Mouse (Mus musculus) stomach, postnatal 0 days (tissue): ENCODE data around the gene Rpl36.
"Not testable (repeated sequence)": the region's sequence is repeated elsewhere in the genome, so short reads cannot be mapped to it uniquely, and the experiment has no call there.

Experiments
- CTCF ChIP-seq: IDR thresholded peaks from 2 replicates; pipeline ENCODE4 v1.5.1; 2016; ENCODE audit warnings: antibody characterized with exemption, low read depth, mild to moderate bottlenecking, moderate library complexity
- EP300 ChIP-seq: optimal IDR thresholded peaks from 2 replicates; pipeline ENCODE3; 2016; ENCODE audit warnings: antibody characterized with exemption

- not testable (repeated sequence) for TF ChIP-seq CTCF, EP300
These were observed 664 bp upstream of the Rpl36 start for GRCm38 (mm10) chr17:56612565-56612939.
